Mouse (Mus musculus) WW6 (cell line): Measurements from ENCODE around the gene Tbata.

Experiments used
- DNase-seq: peaks from one replicate; pipeline ENCODE4 v3.0.0-alpha.2; 2013; ENCODE audit warnings: low read depth, low spot score

The Tbata gene

DNA sequence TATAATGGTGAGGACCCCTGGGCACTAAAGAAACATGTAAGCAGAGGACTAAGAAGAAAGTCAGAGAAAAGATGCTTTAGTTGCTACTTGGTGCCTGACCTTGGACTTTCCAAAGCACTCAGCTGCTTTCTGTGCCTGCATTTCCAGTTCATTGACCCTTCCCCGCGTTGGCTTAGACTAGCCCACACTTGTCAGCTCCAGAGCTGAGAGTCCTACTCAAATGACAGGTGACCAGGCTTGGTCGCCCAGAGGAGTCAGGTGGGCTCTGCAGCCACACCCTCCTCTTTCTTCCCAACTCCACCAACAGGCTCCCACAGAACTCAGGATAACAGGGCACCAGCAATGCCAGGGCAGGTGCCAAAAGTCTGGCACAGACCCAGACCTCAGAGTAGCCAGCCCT, 9.4 kb upstream of the Tbata start:
- DNase-seq, result no peak

- no peak for DNase-seq
Observed at GRCm38 (mm10) chr10:61167333-61168096, 4.2 kb upstream of the Tbata start.

DNA sequence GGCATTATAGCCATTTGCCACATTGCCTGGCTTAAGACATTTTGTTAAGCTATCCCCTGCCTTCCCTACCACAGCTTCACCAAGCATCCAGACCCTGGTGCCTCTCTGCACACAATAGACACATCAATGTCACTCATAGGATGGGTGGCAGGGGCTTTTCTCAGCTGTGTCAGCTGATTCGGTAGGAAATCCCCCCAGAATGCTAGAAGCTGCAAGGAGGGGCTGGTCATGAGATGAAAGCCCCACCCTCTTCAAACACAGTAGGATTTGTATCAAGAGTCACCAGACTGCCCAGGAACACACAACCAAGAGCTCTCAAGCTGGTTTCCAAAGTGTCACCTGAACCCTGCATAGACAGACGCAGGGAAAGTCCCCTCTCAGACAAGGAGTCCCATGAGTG, 3.4 kb upstream of the Tbata start:
- DNase-seq, result no peak

GRCm38 (mm10) chr10:61172496-61172895, 742 bp downstream of the Tbata start:
- DNase-seq, result no peak

DNA sequence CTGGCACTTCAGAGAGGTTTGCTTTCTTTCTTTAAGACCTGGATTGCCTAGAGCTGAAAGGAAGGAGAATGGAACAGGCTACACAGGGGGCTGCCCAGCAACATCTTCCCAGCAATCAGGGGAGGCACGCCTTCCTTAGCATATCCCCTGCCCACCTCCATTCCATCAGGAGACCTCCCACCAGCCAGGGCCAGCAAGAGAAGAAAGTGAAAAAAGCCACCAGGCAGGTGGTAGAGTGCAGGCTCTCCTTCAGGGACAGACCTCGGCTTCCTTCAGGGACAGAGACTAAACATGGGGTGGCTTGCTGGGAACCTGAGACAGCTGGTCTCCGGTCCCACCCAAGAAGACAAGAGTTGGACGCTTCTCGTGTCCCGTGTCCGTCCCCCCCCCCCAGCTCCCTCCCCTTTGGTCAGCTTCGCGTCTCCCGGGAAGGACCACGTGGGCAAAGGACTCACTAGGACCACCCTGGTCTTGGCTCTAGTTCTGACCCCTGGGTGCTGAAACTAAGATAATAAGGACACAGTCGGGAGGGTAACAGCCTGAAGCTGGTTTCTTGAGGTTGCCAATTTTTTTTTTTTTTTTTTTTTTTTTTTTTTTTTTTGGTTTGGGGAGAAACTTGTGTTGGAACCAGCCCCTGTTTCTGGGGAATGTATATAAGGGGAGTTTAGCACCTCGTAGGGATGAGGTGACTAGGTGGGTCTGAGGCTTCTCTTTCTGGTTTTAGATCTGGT, 3.1 kb downstream of the Tbata start:
- no peak for DNase-seq

- peak; percentile 43 for DNase-seq
Observed at GRCm38 (mm10) chr10:61175442-61176204, 3.9 kb downstream of the Tbata start.

DNA sequence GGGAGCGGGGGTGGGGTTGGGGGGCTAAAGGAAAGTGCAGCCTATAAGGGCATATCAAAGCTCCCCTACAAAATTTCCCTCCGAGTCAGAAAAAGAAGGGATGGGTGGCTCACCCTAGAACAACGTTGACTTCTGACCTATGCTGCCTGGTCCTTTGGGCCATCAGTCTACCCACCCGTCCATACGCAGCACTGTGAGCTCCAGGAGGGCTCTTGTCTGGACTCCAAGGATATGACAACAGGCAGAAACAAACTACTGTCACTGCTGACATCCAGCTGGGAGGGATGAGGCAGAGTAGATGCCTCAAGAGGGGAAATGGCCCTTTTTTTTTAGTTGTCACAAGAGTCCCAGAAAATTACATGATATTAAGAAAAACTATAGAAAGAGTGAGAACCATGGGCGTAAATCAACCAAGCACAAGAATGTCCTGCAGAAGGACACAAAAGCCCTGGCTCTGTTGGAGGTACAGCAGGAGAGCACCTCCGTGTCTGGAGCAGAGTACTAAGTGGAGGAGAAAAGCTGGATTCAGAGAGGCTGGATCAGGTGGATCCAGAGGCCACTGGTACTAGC, 4.6 kb downstream of the Tbata start:
- no peak for DNase-seq

DNA sequence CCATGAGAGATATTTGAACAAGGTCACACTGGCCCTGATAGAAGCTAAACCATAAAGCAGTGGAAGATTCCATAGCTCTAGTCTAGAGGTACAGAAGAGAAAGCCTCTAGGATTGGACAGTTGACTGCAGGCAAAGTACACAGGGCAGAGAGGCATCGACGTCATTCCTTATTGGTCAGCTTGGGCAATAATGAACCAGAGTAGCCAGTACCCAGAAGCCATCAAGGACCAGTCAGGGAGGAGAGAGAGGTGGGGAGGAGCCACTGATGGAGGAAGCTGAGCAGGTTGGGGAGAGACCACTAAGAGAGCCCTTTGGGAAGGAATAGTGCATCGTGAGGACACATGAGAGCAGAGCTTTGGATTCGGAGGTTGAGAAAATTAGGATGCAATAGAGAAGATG, 6.0 kb downstream of the Tbata start:
- no peak for DNase-seq

DNA sequence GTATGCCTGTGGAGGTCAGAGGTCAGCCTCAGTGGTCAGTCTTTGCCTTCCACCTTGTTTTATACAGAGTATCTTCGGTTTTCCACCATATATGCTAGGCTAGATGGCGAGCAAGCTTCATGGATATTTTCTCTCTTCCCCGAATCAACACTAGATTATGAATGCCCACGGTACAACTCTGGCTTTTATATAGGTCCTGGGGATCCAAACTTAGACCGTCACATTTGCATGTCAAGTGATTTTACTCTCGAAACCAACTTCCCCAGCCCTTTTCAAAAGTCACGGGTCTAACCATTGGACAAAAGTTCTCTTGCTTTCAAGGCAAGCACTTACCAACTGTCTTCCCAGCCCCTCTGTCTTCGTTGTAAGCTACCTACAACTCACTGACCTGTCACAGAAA, 6.9 kb downstream of the Tbata start:
- no peak for DNase-seq

GRCm38 (mm10) chr10:61179927-61180326, 8.2 kb downstream of the Tbata start:
- DNase-seq, result no peak

DNA sequence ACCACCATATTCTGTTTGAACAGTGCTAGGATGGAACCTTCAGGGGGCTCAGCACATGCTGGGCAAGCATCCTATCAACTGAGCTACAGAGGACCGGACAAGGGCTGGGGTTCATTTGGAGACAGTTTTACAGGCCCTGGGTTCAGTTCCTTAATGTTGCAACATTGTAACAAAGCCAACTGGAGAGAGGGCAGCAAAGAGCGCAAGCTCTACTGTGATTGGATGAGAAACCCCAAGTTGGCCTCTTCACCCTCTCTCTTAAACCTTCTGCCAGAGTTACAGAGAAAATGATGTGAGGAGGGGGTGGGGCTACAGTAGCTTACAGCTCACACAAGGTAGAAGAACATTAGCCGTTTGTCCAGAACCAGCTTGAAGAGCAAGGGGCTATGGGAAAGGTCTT, 15.2 kb downstream of the Tbata start:
- DNase-seq, result no peak

- DNase-seq, result no peak
Observed at GRCm38 (mm10) chr10:61188010-61188409, 16.3 kb downstream of the Tbata start.

DNA sequence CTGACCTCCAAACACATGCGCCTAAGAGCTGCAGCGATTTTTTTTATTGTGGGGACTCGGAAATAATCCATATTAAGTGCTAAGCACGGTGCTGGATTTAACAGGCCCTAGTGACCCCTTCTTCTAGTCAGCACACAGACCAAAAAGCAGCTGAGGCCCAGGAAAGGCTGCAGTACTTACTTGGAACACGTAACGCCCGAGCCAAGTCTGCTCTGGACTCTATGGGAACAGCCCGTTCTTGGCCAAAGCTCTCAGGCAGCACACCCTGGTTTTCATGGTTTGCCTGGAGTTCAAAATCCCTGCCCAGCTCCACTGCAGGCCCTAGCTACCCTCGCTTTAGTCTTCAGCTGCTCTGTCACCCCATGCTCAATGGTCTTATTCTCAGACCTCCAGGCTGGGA, 22.9 kb downstream of the Tbata start:
- no peak for DNase-seq

DNA sequence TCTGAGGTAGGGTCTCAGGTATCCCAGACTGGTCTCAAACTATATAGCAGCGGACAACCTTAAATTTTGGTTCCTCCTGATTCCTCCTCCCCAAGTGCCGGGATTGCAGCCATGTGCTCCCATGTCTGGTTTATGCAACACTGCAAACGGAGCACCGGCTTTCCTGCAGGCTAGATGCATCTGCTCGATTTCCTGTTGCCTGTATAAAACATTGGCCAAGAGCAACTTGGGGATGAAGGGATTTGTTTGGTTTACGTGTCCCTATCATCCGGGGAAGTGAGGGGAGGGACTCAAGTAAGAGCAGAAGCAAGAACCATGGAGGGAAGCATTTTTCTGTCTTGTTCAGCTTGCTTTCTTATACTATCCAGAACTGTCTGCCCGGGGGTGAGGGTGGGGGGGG, 23.5 kb downstream of the Tbata start:
- no peak for DNase-seq

GRCm38 (mm10) chr10:61195718-61196291, 24.1 kb downstream of the Tbata start:
- DNase-seq, result no peak

DNA sequence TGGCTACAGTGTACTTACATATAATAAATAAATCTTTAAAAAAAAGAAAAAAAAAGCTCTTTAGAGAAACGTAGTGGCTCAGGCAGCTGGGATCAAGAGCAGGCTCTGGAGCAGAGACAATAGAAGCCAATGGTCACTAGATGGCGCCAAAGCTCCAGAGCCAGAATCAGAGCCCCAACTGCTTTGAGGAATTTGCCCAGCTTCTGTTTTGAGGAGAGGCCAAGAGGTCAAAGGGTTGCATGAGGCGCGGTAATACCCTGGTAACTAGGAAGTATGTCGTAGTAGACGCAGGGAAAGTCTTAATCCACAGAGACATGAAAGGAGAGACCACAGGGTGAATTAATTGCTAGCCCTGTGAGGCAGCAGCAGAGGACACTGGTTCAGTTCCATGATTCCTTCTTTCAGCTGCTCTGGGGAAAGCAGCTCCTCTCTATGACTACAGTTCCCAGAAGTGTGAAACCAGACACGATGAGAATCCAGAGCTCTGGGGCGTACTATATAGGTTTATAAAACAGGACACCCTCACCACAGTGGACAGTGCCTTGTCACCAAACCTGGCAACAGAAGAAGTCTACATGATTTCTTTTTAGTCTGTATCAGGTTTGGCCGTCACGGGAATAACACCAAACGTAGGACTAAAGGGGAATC, 27.9 kb downstream of the Tbata start:
- peak; percentile 67 for DNase-seq

DNA sequence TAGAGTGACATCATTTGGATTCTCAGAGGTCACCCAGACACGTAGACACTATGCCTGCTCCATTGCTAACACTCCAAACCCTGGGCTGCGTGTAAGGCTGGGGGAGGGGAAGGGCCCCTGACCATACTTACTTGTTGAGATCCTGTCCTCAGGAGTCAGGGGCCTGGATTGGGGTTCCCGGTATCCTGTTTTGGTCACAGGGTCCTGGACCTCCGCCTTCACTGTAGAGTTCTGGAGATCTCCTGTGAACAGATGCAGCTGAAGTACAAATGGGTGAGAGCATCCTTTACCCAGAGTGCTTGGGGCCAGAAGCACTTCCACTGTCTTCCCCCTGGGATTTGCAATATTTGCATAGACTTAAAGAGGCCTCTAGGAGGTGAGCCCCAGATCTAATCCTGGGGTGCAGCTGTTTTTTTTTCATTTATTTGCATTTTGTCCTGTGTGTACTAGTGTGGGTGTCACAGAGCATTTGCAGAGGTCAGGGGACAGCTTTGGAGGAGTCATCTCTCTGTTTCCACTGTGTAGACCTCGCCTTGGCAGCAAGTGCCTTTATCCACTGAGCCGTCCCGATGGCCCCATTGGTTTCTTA, 28.6 kb downstream of the Tbata start:
- DNase-seq, result no peak

DNA sequence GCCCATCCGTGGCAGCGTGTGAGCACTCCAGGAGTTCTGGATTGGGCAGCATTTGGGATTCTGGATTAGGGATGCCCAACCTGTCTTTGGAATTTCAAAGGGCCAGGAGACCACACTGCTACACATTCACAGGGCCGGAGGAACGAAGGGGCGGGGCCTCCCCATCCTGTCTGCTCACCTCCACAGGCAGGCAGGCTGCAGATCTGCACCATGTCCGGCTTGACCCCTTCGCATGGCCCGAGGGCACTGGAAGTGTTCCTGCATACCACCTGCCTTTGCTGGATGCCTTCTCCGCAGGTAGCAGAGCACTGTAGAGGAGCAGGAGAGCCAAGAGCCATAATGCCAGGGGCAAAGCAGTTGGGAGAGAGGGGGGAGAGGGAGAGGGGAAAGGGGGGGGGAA, 29.2 kb downstream of the Tbata start:
- DNase-seq, result no peak

DNA sequence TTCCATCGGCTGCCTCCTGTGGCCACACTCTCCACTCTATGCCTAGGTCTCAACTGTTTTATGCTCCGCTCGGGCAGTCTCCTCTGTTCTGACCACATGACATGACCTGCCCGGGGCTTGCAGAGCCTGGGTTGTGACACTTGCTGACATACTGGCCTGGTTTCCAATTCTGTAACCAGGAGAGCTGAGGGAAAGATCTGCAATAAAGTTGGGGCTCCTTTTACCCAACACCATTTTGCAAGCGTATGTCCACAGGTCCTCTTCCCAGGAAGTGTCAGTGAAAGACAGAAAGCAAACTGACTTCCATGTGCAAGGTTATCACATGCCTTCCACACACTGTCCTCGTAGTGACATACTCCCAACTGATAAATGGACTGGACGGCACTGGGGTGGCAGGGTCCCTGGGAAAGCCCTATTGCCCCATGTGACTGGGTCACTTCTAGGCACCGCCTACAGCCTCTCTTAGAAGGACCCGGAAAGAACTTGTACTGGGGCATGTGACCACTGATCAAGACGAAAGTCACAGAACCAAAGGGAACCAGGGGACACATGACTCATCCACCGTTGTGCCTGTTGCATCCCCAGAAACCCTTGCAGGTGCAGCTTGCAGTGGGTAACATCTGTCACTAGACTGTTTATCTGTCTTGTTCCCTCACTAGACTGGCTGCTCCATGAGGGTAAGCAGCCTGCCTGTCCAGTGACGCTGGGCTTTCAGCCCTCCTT, 30.0 kb downstream of the Tbata start:
- DNase-seq, result no peak

DNA sequence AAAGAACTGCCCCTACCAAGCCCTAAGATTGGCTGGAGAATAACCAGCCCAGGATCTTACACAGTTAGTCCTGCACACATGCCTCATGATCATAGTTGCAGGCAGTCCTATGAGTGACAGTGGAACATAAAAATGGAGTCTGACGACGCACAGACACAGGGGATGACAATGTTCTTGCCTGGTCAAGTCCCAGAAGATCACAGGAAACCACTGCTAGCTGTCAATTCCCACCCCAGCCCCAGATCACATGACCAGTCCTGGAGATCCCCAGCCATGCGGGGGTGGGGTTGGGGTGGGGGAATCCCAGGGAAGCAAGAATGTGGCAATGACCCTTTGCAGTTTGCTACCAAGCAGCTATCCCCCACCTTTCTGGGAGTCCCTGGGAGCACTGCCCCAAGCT, 32.2 kb downstream of the Tbata start:
- DNase-seq, result no peak
